Mouse (Mus musculus) lung, adult 2 months (tissue): ENCODE measurements around the gene Tgfbr3.

Experiments
- CTCF ChIP-seq: fragments of 200-500 bp; IDR thresholded peaks from 2 replicates; pipeline ENCODE4 v1.5.1; 2011; ENCODE audit warnings: mild to moderate bottlenecking, low read length, control low read depth; ENCODE audit not compliant: insufficient read depth
- POLR2A ChIP-seq: fragments of 200-500 bp; IDR thresholded peaks from 2 replicates; pipeline ENCODE4 v1.6.1; 2011; ENCODE audit warnings: low read depth, mild to moderate bottlenecking, control low read depth, low read length, borderline replicate concordance; ENCODE audit errors: extremely low read depth

GRCm38 (mm10) chr5:107211830-107212370 is 77.5 kb downstream of the Tgfbr3 start:
- no peak for TF ChIP-seq POLR2A
- no peak for TF ChIP-seq CTCF
